In genomic region chr8:113660128-113660527, GRCm38 (mm10) we compare ENCODE assay signal across 36 mouse cellular contexts. TPM values are rescaled to one million over a fixed set of nuclear protein-coding genes. Genes with fewer than 3 reads are reported as not detected.
A peak's percentile ranks its signal among the peaks of the same experiment; 100 is the strongest.
DNase-seq lines count a peak whose midpoint lies in the region; ATAC-seq and TF ChIP-seq lines count a peak whose summit lies in the region.
"Had no signal": no experiment of that assay in that cellular context is flagged by ENCODE, and none has a peak within 500 bp of the region (broad histone marks: within the 10 kb centered on the region; RNA-seq: fewer than 3 reads in every experiment).

No protein-coding gene starts in this region.

- no peak for DNase-seq in forebrain, postnatal 0 days
- no peak for DNase-seq in forebrain, embryonic 10.5 days (ENCODE audit: extremely low spot score, low spot score)
- DNase-seq in 416B (ENCODE audit: low read depth): peak; percentile 76
- DNase-seq in ZHBTc4 (ENCODE audit: low read depth, low spot score): peak; percentile 11
- DNase-seq in left cerebral cortex, postnatal 10 days (ENCODE audit: extremely low spot score in 1 of 2, low spot score in 2 of 2): no peak
- no peak for DNase-seq in hindbrain, embryonic 10.5 days (ENCODE audit: low spot score)
- DNase-seq: adrenal gland, postnatal 25 days; cerebellum, adult 11-12 months; cerebellum, adult 9-11 months; heart, postnatal 14 days; kidney, postnatal 25 days; lung, postnatal 4 days; right cerebral cortex, adult 18-20 months; spleen, adult 18-20 months; thymus, adult 18-20 months; thymus, postnatal 4 days had no signal

- H3K36me3 ChIP-seq in forebrain, postnatal 0 days (ENCODE audit: insufficient read depth): no peaks in the 10 kb centered on the region
- no peaks in the 10 kb centered on the region for H3K36me3 ChIP-seq in forebrain, embryonic 10.5 days (replicated peaks)
- H3K36me3 ChIP-seq in hindbrain, embryonic 10.5 days: no peaks in the 10 kb centered on the region
- H3K36me3 ChIP-seq: embryonic facial prominence, embryonic 13.5 days; hindbrain, embryonic 12.5 days; kidney, embryonic 15.5 days; liver, embryonic 15.5 days; midbrain, embryonic 10.5 days; midbrain, embryonic 15.5 days; neural tube, embryonic 12.5 days had no signal

- intact Hi-C loops in left cerebral cortex, postnatal 10 days (cut with DNase I): loop anchor here (5.0 kb wide), 2 partner anchors 187 to 407 kb away; partner anchors contain the start of gene Adamts18

- WGBS in forebrain, postnatal 0 days: 100% methylated on average over 1 of the region's 1 CpGs
- WGBS in forebrain, embryonic 10.5 days: 92% methylated on average over 1 of the region's 1 CpGs
- 83% methylated on average over 1 of the region's 1 CpGs for WGBS in hindbrain, embryonic 10.5 days

- H3K4me3 ChIP-seq in forebrain, postnatal 0 days (ENCODE audit: low read depth, low read length): no peak overlapping the region
- H3K4me3 ChIP-seq in forebrain, embryonic 10.5 days: no peak overlapping the region
- no peak overlapping the region for H3K4me3 ChIP-seq in hindbrain, embryonic 10.5 days
- H3K4me3 ChIP-seq: embryonic facial prominence, embryonic 13.5 days; hindbrain, embryonic 12.5 days; kidney, embryonic 15.5 days; layer of hippocampus, adult 2 months; liver, embryonic 15.5 days; midbrain, embryonic 10.5 days; midbrain, embryonic 15.5 days; myocyte; neural tube, embryonic 12.5 days had no signal

- H3K27me3 ChIP-seq in forebrain, postnatal 0 days (ENCODE audit: insufficient read depth, low read length): no peaks in the 10 kb centered on the region
- H3K27me3 ChIP-seq in forebrain, embryonic 10.5 days (ENCODE audit: poor library complexity, severe bottlenecking): no peaks in the 10 kb centered on the region
- no peaks in the 10 kb centered on the region for H3K27me3 ChIP-seq in hindbrain, embryonic 10.5 days (ENCODE audit: insufficient read depth, poor library complexity, severe bottlenecking)
- H3K27me3 ChIP-seq: embryonic facial prominence, embryonic 13.5 days; hindbrain, embryonic 12.5 days; kidney, embryonic 15.5 days; liver, embryonic 15.5 days; midbrain, embryonic 15.5 days; neural tube, embryonic 12.5 days had no signal

- H3K4me2 ChIP-seq in forebrain, postnatal 0 days (ENCODE audit: low read depth): no peak overlapping the region
- H3K4me2 ChIP-seq: embryonic facial prominence, embryonic 13.5 days; hindbrain, embryonic 12.5 days; kidney, embryonic 15.5 days; liver, embryonic 15.5 days; midbrain, embryonic 15.5 days; neural tube, embryonic 12.5 days had no signal

- H3K9ac ChIP-seq in forebrain, postnatal 0 days: no peak overlapping the region
- H3K9ac ChIP-seq: embryonic facial prominence, embryonic 13.5 days; hindbrain, embryonic 12.5 days; kidney, embryonic 15.5 days; liver, embryonic 15.5 days; midbrain, embryonic 15.5 days; neural tube, embryonic 12.5 days had no signal

- H3K27ac ChIP-seq in forebrain, postnatal 0 days (ENCODE audit: low read depth, low read length): no peak overlapping the region
- H3K27ac ChIP-seq in forebrain, embryonic 10.5 days: no peak overlapping the region
- no peak overlapping the region for H3K27ac ChIP-seq in hindbrain, embryonic 10.5 days
- H3K27ac ChIP-seq: embryonic facial prominence, embryonic 13.5 days; hindbrain, embryonic 12.5 days; kidney, embryonic 15.5 days; layer of hippocampus, adult 2 months; liver, embryonic 15.5 days; midbrain, embryonic 10.5 days; midbrain, embryonic 15.5 days; neural tube, embryonic 12.5 days had no signal

- no peak for ATAC-seq in forebrain, postnatal 0 days
- ATAC-seq in megakaryocyte progenitor cell, adult 5-6 weeks (replicated peaks; ENCODE audit: poor library complexity): peak; percentile 33
- ATAC-seq: forebrain, embryonic 16.5 days; intestine, postnatal 0 days; midbrain, embryonic 15.5 days had no signal

- 0 out of 2 replicates have a peak, but pooled peaks have one; percentile 5 for TF ChIP-seq CTCF in forebrain, postnatal 0 days (IDR thresholded peaks at IDR 0.05; ENCODE audit: low read depth)

- H3K9me3 ChIP-seq in forebrain, postnatal 0 days (ENCODE audit: low read length): no peaks in the 10 kb centered on the region
- no peaks in the 10 kb centered on the region for H3K9me3 ChIP-seq in forebrain, embryonic 10.5 days
- no peaks in the 10 kb centered on the region for H3K9me3 ChIP-seq in hindbrain, embryonic 10.5 days
- H3K9me3 ChIP-seq: embryonic facial prominence, embryonic 13.5 days; hindbrain, embryonic 12.5 days; kidney, embryonic 15.5 days; liver, embryonic 15.5 days; midbrain, embryonic 10.5 days; midbrain, embryonic 15.5 days; neural tube, embryonic 12.5 days had no signal

- no peaks in the 10 kb centered on the region for H3K4me1 ChIP-seq in forebrain, postnatal 0 days (ENCODE audit: insufficient read depth)
- H3K4me1 ChIP-seq in forebrain, embryonic 10.5 days: peaks cover 5% of the 10 kb centered on the region
- peaks cover 6% of the 10 kb centered on the region; the same call in 1 of the 2 replicates for H3K4me1 ChIP-seq in hindbrain, embryonic 10.5 days (replicated peaks)
- H3K4me1 ChIP-seq: kidney, embryonic 15.5 days; liver, embryonic 15.5 days had no signal

RNA-seq across cellular contexts. Expression of gene Syce1l, which starts 17.1 kb away (rescaled TPM):
- total RNA-seq in forebrain, postnatal 0 days (2014; rRNA removed): 0.77 TPM in 1 of 2 replicates, not detected in the other
- 0.26 TPM in 1 of 2 replicates, not detected in the other for polyA plus RNA-seq in forebrain, postnatal 0 days (2015; fragmentation: Nextera tagmentation; extraction: Ambion mirVana)
- polyA plus RNA-seq in forebrain, embryonic 10.5 days (2016; fragmentation: Nextera tagmentation; extraction: Ambion mirVana): not detected in 2 replicates
- total RNA-seq in megakaryocyte progenitor cell, adult 5-6 weeks (2015): not detected in 2 replicates
- total RNA-seq in megakaryocyte progenitor cell, adult 5-6 weeks (2017): not detected in 2 replicates
- under 1 TPM in 1 of 2 experiments, not detected in 1; 0.75 TPM for total RNA-seq in left cerebral cortex, postnatal 10 days (2021)
- not detected in 2 replicates for polyA plus RNA-seq in hindbrain, embryonic 10.5 days (2016; fragmentation: Nextera tagmentation; extraction: Ambion mirVana)
- total RNA-seq: adrenal gland, adult 18-20 months; adrenal gland, postnatal 25 days; gastrocnemius, adult 8-10 months; gastrocnemius, postnatal 4 days; heart, postnatal 14 days; liver, adult 2 months had no signal
- polyA plus RNA-seq: embryonic facial prominence, embryonic 13.5 days; forebrain, embryonic 11.5 days; forebrain, embryonic 16.5 days; heart, embryonic 14.5 days; intestine, postnatal 0 days; kidney, embryonic 15.5 days; liver, adult 2 months; liver, embryonic 15.5 days; lung, embryonic 16.5 days; midbrain, embryonic 15.5 days; myocyte; neural tube, embryonic 12.5 days; stomach, embryonic 16.5 days had no signal

RNA-seq across cellular contexts. Expression of gene Mon1b, which starts 24.7 kb away (rescaled TPM):
- total RNA-seq in forebrain, postnatal 0 days (2014; rRNA removed): 20.1 and 23.7 TPM in 2 replicates
- 9.2 and 10.4 TPM in 2 replicates for polyA plus RNA-seq in forebrain, postnatal 0 days (2015; fragmentation: Nextera tagmentation; extraction: Ambion mirVana)
- 8.7 and 9.9 TPM in 2 replicates for polyA plus RNA-seq in forebrain, embryonic 10.5 days (2016; fragmentation: Nextera tagmentation; extraction: Ambion mirVana)
- 12.6 and 13.0 TPM in 2 replicates for total RNA-seq in megakaryocyte progenitor cell, adult 5-6 weeks (2015)
- 15.6 and 15.8 TPM in 2 replicates for total RNA-seq in megakaryocyte progenitor cell, adult 5-6 weeks (2017)
- 10 to 100 TPM; 17.6 to 19.8 TPM for total RNA-seq in left cerebral cortex, postnatal 10 days (2021)
- 10.2 and 11.5 TPM in 2 replicates for polyA plus RNA-seq in hindbrain, embryonic 10.5 days (2016; fragmentation: Nextera tagmentation; extraction: Ambion mirVana)

Comparison
In these comparisons a context has a peak if more than half of its experiments do, and no peak if none do; other contexts are left out.
1. DNase-seq: peak in 416B (single experiment) and ZHBTc4 (single experiment); none in forebrain, postnatal 0 days (single experiment), forebrain, embryonic 10.5 days (single experiment), left cerebral cortex, postnatal 10 days (0 of 2) and hindbrain, embryonic 10.5 days (single experiment).